Mouse (Mus musculus) kidney, adult 11 months (tissue): ENCODE measurements around the gene H2-T22.
"Not testable (repeated sequence)": the region's sequence is repeated elsewhere in the genome, so short reads cannot be mapped to it uniquely, and the experiment has no call there.

Experiments used
- DNase-seq: peaks from one replicate; pipeline ENCODE4 v3.0.0; 2022

H2-T22 gene

DNA sequence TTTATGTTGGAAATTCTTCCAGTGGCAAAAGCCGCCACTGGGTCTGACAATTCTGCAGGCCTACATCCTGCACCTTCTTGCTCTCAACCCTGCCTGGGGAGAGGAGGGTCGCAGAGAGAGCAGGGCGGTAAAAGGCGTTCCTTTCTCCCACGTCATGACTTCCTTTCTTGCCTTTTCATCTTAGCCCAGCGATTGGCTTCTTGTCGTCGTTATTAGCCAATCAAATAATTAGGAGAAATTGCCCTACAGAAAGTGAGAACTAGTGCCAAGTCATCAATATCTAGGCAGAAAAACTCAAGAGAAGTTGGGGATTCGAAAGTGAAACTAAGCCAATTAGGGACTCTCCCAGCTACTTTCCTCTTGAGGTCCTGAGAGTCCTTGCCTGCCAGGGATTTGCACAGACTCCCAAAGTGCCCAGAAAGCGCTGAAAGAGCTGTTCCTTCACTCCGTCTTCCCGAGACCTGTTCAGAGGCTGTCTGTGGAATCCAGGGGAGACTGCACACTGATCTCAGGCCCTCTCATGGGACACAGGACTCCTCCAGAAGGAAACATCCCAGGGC, at the start of gene H2-T22, which contains the start of gene Gm6034:
Gene H2-T22 (minus strand): TSS at position 138 of the 560 bp plus-strand sequence.
Gene Gm6034 (plus strand): TSS at position 352 of the 560 bp plus-strand sequence.
- peak; percentile 90 for DNase-seq

DNA sequence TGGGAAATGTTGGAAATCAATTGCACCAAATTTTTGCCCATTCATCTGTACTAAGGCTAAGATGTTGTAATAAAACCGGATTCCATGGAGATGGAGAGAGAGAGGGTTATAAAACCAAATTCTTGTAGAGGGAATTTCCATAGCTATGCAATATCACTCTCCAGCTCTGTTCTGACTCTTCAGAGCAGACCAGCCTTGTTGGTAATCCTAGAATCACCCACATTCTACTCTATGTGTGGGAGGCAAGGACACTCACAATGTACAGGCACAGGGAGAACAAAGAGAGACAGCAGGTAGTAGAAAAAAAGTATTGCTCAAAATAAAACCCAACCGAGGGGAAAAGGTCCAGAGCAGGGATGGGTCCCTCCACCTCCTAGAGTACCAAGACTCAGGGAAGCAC, 49.4 kb upstream of the H2-T22 start:
- DNase-seq: not testable (repeated sequence)

GRCm38 (mm10) chr17:36085976-36086375, 43.4 kb upstream of the H2-T22 start:
- DNase-seq: not testable (repeated sequence)

GRCm38 (mm10) chr17:36083870-36084451, 41.4 kb upstream of the H2-T22 start:
- DNase-seq: no peak

DNA sequence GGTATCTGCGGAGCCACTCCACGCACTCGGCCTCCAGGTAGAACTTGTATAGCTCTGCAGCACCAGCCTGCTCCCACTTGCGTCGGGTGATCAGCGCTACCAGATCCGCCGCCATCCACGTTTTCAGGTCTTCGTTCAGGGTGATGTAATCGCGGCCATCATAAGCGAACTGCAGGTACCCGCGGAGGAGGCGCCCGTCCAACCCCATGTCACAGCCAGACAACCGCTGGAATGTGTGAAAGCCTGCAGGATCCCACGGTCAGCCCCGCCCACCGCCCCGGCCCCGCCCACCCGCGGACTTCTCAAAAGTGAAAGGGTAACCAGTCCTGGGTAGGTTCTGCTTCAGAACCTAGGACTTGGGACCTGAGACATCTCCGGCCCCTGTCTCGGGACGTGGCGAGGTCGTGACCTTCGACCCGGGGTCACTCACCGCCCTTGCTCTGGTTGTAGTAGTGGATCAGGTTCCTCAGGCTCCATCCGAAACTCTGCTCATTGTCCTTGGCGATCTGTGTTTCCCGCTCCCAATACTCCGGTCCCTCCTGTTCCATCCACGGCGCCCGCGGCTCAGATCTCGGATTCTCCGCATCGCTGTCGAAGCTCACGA, 40.8 kb upstream of the H2-T22 start:
- DNase-seq: peak; percentile 77

GRCm38 (mm10) chr17:36082519-36083232, 40.1 kb upstream of the H2-T22 start:
- not testable (repeated sequence) for DNase-seq

GRCm38 (mm10) chr17:36081901-36082300, 39.4 kb upstream of the H2-T22 start:
- not testable (repeated sequence) for DNase-seq

DNA sequence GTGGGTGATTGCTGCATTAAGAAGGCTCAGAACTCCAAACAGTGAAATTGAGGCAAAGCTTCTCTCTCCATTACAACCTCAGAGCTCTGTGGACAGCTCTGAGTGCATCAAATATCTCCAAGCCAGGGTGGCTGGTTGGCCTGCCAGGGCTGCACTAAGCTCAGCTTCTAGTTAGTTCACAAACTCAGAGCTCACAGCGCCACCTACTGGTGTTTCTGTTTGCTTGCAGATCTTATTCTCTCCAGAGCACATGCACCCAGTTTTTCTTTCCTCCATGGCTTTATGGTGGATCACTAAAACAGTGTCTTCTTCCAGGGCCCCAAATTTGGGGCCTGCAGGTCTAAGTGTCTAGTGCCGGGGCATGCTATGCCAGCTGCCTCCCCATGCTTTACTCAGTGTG, 18.3 kb upstream of the H2-T22 start:
- peak; percentile 75 for DNase-seq

GRCm38 (mm10) chr17:36058362-36058761, 15.8 kb upstream of the H2-T22 start, which contains the start of gene Gm11127:
Gm11127 (minus strand) TSS chr17:36058371.
- DNase-seq: peak; percentile 71

GRCm38 (mm10) chr17:36057927-36058326, 15.4 kb upstream of the H2-T22 start:
- DNase-seq: not testable (repeated sequence)

DNA sequence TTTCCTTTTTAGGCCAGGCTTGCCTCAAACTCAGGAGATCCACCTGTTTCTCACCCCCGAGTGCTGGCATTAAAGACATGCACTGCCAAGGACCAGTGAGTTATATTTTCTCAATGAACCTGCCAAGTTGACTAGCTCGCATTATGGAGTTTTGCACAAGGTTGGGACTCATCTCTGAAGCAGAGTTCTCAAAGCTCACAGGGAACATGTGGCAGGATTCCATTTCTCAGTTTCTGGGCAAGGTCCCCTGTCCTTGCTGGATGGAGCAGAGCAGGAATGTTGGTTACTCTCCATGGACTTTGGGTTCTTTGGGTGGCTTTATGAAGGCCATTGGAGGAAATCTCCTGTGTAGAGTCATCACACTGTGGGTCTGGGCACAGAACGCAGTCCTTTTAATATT, 739 bp upstream of the H2-T22 start:
- peak; percentile 42 for DNase-seq

- not testable (repeated sequence) for DNase-seq
These were observed 492 bp downstream of the H2-T22 start for GRCm38 (mm10) chr17:36042055-36042454.

GRCm38 (mm10) chr17:36040604-36041003, 1.9 kb downstream of the H2-T22 start:
- DNase-seq: not testable (repeated sequence)

DNA sequence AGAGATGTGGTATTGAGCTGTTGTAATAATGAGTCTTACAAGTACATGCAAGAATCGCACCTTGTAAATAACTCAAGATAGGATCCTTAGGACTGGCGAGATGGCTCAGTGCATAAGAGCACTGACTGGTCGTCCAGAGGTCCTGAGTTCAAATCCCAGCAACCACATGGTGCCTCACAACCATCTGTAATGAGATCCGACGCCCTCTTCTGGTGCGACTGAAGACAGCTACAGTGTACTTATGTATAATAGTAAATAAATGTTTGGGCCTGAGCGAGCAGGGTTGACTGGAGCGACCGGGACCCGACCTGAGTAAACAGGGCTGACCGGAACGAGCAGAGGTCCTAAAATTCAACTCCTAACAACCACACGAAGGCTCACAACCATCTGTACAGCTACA, 6.4 kb downstream of the H2-T22 start:
- not testable (repeated sequence) for DNase-seq

DNA sequence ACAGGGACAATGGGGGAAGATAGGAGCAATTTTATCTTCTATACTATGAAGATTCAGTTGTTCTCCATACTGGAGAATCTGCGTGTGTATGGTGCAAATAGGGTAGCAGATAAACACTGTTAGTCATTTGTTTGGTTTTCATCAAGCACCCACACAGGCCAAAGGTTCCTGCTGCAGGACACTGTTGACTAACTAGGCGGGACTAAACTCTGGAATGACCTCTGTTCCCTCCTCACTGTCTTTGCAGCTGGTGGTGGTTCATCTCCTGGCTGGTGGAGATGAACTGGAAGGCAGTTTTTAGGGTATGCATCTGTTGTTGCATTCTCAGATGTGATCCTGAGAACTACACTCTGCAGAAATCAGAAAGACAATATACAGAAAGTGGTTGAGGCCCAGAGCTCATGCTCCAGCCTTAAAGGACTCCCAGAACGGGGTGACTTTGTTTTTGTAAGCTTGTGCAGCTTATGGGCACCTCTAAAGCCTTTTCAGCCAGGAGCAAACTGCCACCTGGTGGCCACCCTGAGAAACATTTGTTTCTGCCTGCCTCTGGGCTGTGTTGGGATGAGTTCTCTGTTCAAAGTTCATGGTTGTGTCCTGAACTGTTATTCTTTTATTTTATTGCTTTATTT, 7.4 kb downstream of the H2-T22 start:
- peak; percentile 78 for DNase-seq

DNA sequence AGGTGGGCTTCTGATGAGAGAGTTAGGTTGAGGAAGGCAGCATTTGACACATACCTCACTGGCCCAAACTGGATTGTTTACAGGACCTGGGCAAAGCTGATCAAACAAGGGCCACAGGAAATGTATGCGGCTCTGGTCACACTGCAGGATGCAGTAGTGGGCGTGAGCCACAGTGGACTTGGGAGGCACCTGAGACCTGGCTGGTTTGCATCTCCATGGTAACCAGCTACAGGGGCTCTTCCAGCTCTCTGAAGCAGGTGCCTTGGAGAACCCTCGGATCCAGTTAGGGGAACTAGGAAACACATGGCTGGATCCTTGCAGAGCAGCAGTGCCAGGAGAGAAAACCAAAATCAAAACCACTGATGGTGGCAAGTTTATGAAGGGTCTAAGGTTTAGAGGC, 8.0 kb downstream of the H2-T22 start:
- not testable (repeated sequence) for DNase-seq

GRCm38 (mm10) chr17:36032351-36032875, 10.1 kb downstream of the H2-T22 start, which contains the start of gene H2-T23:
H2-T23 (minus strand) TSS chr17:36032855.
- DNase-seq: peak; percentile 79

DNA sequence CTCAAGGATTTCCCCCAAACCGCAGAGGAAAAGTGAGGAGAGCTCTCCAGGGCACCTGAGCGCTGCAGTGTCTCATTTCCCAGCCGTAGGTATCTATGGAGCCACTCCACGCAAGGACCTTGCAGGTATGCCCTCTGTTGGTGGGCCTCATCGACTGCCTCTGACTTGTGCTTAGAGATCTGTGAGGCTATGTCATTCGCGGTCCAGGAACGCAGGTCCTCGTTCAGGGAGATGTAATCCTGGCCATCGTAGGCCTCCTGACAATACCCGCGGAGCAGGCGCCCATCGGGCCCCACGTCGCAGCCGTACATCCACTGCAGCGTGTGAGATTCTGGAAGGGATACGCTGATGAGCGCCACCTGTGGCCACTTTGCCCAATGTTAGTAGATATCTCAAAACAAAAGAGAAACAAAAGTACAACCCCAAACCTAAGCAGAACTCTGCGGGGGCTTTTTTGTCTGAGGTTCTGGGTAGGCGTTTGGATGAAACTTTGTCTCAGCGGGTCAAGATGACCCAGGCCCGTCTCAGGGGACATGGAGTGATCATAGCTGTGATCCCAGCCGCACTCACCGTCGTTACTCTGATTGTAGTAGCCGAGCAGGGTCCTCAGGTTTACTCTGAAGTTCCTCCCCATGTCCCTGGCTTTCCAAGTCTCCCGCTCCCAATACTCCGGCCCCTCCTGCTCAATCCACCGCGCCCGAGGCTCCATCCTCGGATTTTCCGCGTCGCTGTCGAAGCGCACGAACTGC, 10.8 kb downstream of the H2-T22 start:
- DNase-seq: peak; percentile 73

GRCm38 (mm10) chr17:36030703-36031582, 11.6 kb downstream of the H2-T22 start:
- not testable (repeated sequence) for DNase-seq

- DNase-seq: not testable (repeated sequence)
These were observed 12.4 kb downstream of the H2-T22 start for GRCm38 (mm10) chr17:36030046-36030702.
